Mouse (Mus musculus): Measurements from ENCODE around the gene Slc47a1.
"Not testable (repeated sequence)": the region's sequence is repeated elsewhere in the genome, so short reads cannot be mapped to it uniquely, and the experiment has no call there.

Gene Slc47a1

GRCm38 (mm10) chr11:61377881-61378613 lies at the start of gene Slc47a1:
Slc47a1 (minus strand) TSS chr11:61378345.
- in situ Hi-C loops (cut with MboI), result no loop called here

- in situ Hi-C loops (cut with MboI), result loop anchor here (25.0 kb wide), 1 partner anchor 293 kb away; the partner anchor contains the start of gene Slc5a10
These were observed 41.1 kb upstream of the Slc47a1 start for GRCm38 (mm10) chr11:61419253-61419652.

- in situ Hi-C loops (cut with MboI), result loop anchor here (25.0 kb wide), 1 partner anchor 294 kb away; the partner anchor contains the start of gene Slc5a10
These were observed 39.9 kb upstream of the Slc47a1 start for GRCm38 (mm10) chr11:61417945-61418551.

DNA sequence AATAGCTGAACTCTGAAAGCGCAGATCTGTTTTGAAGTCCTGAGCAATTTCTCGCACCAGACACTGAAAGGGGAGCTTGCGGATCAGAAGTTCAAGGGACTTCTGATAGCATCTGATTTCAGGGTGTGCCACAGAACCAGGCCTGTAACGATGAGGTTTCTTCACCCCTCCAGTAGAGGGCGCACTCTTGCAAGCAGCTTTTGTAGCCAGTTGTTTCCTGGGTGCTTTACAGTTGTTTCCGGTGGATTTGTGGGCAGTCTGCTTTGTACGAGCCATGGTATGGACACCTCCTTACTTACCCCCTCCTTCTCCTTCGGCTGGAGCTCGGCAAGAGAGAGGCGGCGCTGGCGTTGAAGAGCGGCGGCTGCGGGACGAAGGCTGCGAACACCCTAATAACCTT lies 38.4 kb upstream of the Slc47a1 start:
- in situ Hi-C loops (cut with MboI), result loop anchor here (25.0 kb wide), 1 partner anchor 296 kb away; the partner anchor contains the start of gene Slc5a10

DNA sequence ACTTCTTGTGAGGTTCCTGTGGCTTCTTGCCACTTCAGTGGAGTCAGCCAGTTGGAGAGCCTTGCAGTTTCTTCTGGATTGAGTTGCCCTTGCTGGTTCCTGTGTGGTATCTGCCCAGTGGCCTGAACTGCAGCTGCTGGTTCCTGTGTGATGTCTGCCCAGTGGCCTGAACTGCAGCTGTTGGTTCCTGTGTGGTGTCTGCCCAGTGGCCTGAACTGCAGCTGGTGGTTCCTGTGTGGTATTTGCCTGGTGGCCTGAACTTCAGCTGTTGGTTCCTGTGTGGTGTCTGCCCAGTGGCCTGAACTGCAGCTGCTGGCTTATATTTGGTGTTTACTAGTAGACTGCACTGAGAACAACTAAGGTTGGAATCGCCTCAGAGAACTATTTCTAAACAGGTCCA lies 37.3 kb upstream of the Slc47a1 start:
- in situ Hi-C loops (cut with MboI), result loop anchor here (25.0 kb wide), 1 partner anchor 297 kb away; the partner anchor contains the start of gene Slc5a10

DNA sequence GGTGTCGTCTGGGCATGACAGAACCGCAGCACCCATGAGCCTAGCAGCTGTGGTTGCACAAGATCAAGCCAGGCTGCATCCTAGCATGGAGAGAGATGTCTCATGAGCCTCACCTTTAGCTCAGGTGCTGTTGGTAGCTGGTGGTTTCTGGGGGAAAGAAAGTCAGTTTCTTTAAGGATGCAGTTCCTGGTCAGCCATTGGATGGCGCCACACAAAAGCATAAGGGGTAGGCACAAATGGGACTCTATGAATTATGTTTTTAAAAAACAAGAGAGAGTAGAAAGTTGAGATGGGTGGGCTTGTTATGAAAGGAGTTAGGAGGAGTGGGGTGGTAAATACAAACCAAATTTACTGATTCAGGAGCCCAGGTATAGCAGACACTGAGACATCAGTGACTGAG lies 36.4 kb upstream of the Slc47a1 start:
- in situ Hi-C loops (cut with MboI), result loop anchor here (25.0 kb wide), 1 partner anchor 298 kb away; the partner anchor contains the start of gene Slc5a10

GRCm38 (mm10) chr11:61413411-61413810 lies 35.3 kb upstream of the Slc47a1 start:
- in situ Hi-C loops (cut with MboI), result loop anchor here (25.0 kb wide), 1 partner anchor 299 kb away; the partner anchor contains the start of gene Slc5a10

DNA sequence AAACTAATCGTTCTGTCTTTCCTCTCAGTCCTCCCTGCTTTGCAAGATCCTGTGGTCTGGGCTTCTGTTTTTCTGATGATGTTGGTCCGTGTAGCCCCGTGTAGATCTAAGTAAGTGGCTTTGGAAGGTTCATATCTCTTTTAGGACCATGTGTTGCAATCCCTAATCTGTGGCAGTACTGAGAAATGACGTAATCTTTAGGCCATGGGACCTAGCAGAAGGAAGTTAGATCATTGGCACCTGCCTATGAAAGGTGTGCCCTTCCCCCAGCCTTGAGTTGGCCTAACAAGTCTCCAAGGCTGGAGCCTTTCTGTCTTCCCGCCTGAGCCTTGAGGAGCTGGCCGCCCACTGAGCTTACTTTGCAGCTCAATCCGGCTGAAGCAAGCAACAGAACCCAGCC lies 33.7 kb upstream of the Slc47a1 start:
- in situ Hi-C loops (cut with MboI), result loop anchor here (25.0 kb wide), 1 partner anchor 300 kb away; the partner anchor contains the start of gene Slc5a10

DNA sequence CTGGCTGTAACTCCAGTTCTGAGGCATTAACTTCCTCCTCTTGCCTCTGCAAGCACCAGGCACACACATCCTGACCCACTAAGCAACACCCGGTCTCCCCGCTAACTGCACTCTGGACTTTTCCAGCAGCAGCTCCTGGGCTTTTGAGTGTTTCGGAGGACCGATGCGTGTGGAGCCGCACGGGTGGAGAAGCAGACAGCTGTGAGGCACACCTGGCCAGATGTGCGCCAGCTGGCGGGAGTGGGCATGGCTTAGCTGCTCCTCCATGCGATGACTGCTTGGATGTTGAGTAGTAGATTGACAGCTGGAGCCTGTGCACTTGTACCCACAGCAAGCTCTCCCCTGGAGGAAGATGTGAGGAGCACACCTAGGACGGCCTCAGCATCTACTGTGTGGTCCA lies 33.1 kb upstream of the Slc47a1 start:
- in situ Hi-C loops (cut with MboI), result loop anchor here (25.0 kb wide), 1 partner anchor 301 kb away; the partner anchor contains the start of gene Slc5a10

DNA sequence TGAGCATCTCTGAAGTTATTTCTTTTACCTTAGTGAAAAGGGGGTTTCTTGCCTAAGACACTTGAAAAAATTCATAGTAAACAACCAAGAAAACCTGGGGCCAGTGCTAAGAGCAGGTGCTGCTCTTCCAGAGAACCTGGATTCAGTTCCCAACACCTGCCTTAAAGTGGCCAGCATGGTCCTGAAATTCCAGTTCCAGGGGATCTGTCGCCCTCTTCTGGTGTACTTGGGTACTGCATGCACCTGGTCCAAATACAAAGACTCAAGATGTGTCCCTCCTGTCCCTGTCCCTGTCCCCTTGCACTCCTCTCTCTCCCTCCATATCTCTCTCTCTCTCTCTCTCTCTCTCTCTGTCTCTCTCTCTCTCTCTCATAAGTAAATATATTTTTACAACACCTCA lies 32.0 kb upstream of the Slc47a1 start:
- in situ Hi-C loops (cut with MboI), result loop anchor here (25.0 kb wide), 1 partner anchor 302 kb away; the partner anchor contains the start of gene Slc5a10

DNA sequence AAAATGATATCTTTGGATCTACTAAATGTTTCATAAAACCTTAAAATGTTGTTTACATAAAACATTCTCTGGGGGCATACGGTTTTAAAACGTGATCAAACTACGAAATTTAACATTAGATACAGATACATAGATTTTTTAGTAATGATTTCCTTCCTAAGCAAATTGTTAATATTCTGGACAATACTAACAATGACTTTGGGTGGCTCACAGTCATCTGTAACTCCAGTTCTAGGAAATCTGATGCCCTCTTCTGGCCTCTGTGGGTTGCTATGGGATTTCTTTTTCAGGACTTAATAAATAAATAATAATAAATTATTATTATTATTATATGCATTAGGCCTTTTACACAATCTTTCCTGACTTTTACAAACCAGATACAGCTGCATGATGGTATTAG lies 30.9 kb upstream of the Slc47a1 start:
- in situ Hi-C loops (cut with MboI), result loop anchor here (25.0 kb wide), 1 partner anchor 303 kb away; the partner anchor contains the start of gene Slc5a10

DNA sequence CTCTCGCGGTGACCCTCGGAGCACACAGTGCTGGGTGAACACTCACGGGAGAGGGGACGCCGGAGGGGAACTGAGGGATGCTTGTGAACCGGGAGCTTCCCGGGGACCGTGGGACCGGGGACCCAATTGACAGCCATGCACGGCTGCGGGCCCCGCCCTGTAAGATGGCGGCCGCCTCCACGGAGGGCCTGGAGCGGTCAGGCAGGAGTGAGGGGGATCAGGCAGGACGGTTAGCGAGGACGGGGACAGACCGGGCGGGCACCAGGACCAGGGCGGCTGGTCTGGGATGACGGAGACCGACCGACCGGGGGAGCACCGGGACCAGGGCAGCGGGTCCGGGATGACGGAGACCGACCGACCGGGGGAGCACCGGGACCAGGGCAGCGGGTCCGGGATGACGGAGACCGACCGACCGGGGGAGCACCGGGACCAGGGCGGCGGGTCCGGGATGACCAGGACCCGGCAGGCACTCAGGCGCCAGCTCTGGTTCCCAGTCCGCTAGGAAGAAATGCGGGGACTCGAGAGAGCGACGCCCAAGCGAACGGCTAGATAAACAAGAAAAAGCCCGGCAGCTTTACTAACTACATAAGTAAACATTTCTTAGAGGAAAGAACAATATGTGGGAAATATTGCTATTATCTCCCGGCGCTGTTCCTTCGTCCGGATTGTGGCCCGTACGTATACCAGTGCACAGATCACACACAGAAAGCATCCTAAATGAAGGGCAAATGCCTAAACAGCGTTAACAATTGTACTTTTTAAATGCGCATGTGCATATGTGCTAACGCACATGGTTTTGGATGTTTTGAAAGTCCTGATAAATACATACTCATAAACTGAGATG lies 30.3 kb upstream of the Slc47a1 start:
- in situ Hi-C loops (cut with MboI), result loop anchor here (25.0 kb wide), 1 partner anchor 304 kb away; the partner anchor contains the start of gene Slc5a10

- in situ Hi-C loops (cut with MboI), result loop anchor here (25.0 kb wide), 1 partner anchor 305 kb away; the partner anchor contains the start of gene Slc5a10
These were observed 29.6 kb upstream of the Slc47a1 start for GRCm38 (mm10) chr11:61407638-61408183.

- in situ Hi-C loops (cut with MboI), result loop anchor here (25.0 kb wide), 1 partner anchor 311 kb away; the partner anchor contains the start of gene Slc5a10
These were observed 23.6 kb upstream of the Slc47a1 start for GRCm38 (mm10) chr11:61401794-61402193.

DNA sequence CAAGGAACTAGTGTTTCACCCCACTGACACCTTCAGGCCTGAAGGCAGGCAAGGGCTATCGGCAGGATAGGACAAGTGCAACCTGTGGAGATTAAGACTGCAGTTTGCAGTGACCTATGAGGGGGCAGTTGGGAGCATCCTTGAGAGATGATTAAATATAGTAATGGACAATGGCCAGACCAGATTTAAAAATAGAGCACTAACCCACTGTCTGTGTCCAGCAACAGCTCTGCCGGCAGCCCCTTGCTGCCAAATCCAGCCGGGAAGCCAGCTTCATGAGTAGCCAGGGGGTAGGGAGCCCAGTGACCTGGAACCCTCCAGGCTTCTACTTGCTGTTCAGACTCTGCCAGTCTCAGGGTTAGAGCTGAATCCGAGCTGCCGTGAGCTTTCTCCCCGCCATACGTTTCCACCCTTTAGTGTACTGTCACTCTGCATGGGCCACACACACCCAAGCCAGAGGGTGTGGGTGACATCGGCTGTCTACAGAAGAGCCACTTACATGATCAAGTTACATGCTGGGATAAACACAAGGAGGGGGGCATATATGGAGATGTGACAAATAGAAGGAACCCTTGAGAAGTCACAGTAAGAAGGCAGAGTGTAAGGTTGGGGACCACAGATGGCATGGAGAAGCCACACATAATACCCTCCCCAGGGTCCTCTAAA lies 22.7 kb upstream of the Slc47a1 start:
- in situ Hi-C loops (cut with MboI), result loop anchor here (25.0 kb wide), 1 partner anchor 311 kb away; the partner anchor contains the start of gene Slc5a10

DNA sequence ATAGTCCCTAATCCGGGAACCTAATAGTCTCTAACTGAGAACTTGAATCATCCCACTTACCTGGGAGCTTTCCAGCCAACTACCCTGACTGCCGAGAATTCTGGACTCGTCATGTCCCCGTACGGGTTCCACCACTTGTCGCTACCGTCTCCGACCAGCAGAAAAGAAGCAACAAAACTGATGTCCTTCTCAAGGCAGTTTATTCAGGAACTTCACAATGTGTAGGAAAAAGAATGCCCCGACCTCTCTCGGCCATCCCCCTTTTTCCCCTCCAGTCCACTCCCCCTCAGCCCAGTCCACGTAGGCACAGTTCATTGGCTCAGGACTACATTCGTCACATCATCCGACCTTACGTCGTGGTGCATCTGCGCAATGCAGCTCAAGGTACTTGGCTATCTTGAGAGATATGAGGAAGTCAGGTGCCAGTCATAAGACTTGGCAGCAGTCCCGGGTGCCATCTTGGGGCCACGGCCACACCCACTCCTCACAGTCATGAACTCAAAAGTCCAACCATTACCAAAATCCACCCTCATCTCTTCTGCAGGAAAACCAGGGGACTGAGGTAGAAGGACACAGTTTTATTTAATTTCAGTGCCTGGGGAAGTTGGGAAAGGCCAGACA lies 19.4 kb upstream of the Slc47a1 start:
- in situ Hi-C loops (cut with MboI), result not testable (repeated sequence)

- in situ Hi-C loops (cut with MboI), result no loop called here
These were observed 10.8 kb upstream of the Slc47a1 start for GRCm38 (mm10) chr11:61388936-61389335.

- in situ Hi-C loops (cut with MboI), result no loop called here
These were observed 9.9 kb upstream of the Slc47a1 start for GRCm38 (mm10) chr11:61388012-61388411.

DNA sequence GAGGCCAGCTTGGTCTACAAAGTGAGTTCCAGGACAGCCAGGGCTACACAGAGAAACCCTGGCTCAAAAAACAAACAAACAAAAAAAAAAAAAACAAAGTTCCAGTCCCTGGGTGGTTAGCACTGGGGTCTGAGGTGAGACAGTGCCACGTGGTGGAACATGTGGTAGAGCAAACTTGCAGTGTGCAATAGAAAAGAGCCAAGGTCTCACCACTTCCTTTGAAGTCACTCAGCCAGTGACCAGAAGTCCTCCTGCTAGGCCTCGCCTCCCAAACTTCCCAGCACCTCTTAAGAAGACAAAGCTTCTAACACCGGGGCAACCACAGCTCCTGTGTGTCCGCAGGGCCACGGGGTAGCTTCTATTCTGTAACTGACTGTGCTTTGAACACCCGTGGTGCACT lies 9.1 kb upstream of the Slc47a1 start:
- in situ Hi-C loops (cut with MboI), result no loop called here

DNA sequence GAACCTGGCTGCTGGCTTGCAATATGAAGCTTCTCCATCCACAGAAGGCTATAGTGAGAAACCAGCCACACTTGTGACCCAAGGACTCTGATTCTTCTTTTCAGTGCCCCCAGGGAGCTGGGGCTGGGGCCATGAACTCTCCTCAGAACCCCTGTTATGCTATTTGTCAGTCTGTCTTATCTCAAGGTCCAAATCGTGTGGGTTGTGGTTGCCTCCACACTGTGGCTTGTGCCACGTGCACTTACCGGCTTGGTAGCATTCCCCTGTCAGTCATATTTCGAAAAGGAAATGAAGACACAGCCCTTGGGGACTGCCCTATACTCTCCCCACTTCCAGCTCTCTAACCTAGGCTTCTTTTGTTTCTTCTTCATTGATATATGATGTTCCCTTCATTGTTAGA lies 7.6 kb upstream of the Slc47a1 start:
- in situ Hi-C loops (cut with MboI), result no loop called here
